Mouse (Mus musculus) pancreas, adult 10 weeks (tissue): ENCODE measurements around the gene Rbmxl2. TPM values are rescaled to one million over a fixed set of nuclear protein-coding genes. Genes with fewer than 3 reads are reported as not detected.

Source experiments
- polyA plus RNA-seq: library from polyadenylated mRNA; stranded (reverse); fragments of 350-450 nt; fragmentation: Illumina TruSeq; extraction: RNeasy Lipid Tissue Mini Kit (QIAGEN cat#74804); gene quantifications from one replicate; pipeline ENCODE4 v1.2.3, GENCODE M21; 2015; ENCODE audit warnings: low read depth, low replicate concordance; ENCODE audit not compliant: insufficient read depth

The Rbmxl2 gene
- polyA plus RNA-seq = not detected

GRCm38 (mm10) chr7:107209204-107209860 lies at the start of gene Rbmxl2:
TSS of gene Rbmxl2 (plus strand) at chr7:107209445.

GRCm38 (mm10) chr7:107166690-107167089 lies 42.6 kb upstream of the Rbmxl2 start, which contains the start of gene Nlrp14:
TSS of gene Nlrp14 (plus strand) at chr7:107166990.

Other genes starting within 250 kb of the Rbmxl2 start
- not detected for gene Olfr6, start 245.5 kb upstream of the Rbmxl2 start, polyA plus RNA-seq
- gene Olfr711, start 234.0 kb upstream of the Rbmxl2 start, polyA plus RNA-seq = not detected
- not detected for gene Olfr2, start 203.4 kb upstream of the Rbmxl2 start, polyA plus RNA-seq
- not detected for gene Olfr713, start 178.3 kb upstream of the Rbmxl2 start, polyA plus RNA-seq
- not detected for gene Olfr714, start 138.5 kb upstream of the Rbmxl2 start, polyA plus RNA-seq
- gene Olfr17, start 116.2 kb upstream of the Rbmxl2 start, polyA plus RNA-seq = not detected
- not detected for gene Olfr715b, start 99.1 kb upstream of the Rbmxl2 start, polyA plus RNA-seq
- not detected for gene Olfr715, start 78.4 kb upstream of the Rbmxl2 start, polyA plus RNA-seq
- gene Olfr716, start 71.1 kb upstream of the Rbmxl2 start, polyA plus RNA-seq = not detected
- not detected for gene Nlrp14, start 42.5 kb upstream of the Rbmxl2 start, polyA plus RNA-seq
- gene Syt9, start 161.3 kb downstream of the Rbmxl2 start, polyA plus RNA-seq = 1.3 TPM